Mouse (Mus musculus) CD4-positive naive resting alpha-beta T cell, adult 57 days (primary cell): ENCODE results near the gene Ffar3. TPM values are rescaled to one million over a fixed set of nuclear protein-coding genes. Genes with fewer than 3 reads are reported as not detected.

Experiments used
- total RNA-seq: library from RNA; stranded (reverse); gene quantifications from one replicate; pipeline ENCODE4 v1.2.4, GENCODE M21; 2023

Gene Ffar3
- not detected for total RNA-seq

DNA sequence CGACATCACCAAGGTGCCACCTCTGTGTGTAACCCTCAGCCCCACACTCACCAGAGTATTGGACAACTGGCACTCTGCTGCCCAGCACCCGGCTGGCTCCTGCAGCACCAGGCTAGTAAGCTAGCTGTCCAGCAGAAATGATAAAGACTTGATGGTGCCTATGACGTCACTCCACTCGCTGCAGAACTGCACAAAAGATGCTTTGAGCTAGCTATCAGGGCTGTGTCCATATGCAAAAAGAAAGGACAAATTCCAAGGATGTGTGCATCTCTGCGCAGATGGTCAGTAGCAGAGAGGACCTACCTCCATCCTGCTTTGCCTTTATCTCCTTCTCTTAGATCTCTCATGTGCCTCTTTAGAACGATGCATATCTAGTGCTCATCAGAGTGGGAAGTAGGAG lies at the start of gene Ffar3:
Ffar3 (minus strand) TSS at position 101 of the 400 bp plus-strand sequence.

DNA sequence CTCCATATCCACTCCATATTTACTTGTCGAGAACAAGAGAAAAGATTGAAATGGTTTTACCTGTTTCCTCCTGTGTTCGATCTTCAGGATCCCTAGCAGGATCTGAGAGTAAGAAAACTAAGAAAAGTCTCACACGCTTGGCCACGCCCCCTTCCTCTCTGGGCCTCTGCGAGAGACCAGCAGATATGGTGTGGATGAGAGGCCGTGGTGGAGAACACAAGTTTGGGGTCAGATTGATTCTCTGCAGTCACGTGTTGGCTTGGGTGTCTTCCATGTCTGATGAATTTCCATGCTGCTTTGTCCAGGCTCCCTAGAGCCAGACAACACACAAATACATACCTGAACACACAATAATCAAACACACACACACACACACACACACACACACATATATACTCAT lies 24.2 kb upstream of the Ffar3 start, which contains the start of gene Cd22:
Cd22 (minus strand) TSS at position 167 of the 400 bp plus-strand sequence.

DNA sequence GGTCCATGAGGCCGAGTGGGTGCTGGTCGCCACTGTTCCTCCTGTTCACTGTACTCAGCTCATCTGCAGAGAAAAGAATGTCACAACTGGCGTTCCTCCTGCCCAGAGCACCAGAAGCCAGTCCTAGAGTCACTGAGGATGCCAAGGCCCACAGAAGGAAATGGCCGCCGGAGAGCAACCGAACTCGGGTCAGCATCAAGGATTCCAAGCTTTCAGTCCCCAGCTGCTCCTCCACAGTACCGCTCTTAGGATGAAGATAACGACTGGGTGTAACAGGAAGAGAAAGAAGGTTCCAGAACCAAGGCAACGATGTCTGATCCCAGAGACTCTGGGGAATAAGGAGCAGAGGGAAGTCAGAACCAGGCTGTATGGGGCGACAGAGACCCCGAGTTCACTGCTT lies 5.5 kb upstream of the Ffar3 start, which contains the start of gene Ffar1:
Ffar1 (minus strand) TSS at position 101 of the 400 bp plus-strand sequence.

DNA sequence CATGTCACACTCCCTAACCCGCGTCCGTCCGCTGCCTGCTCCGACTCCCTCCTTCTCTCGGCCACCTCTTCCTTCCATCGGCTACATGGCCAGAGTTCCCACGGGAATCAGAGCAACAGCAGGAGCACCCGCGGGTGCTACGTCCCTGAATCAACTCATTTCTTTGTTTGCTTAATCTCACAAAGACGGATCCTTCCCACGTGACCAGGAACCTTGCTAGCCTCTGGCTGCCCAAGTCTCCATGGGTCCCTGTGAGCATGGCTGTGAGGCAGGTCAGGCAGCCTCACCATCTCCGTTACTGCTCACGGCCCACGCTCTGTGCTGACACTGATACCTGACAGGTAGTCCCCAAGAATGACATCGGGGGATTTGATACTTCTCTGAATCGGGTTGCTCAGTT lies 32.3 kb downstream of the Ffar3 start, which contains the start of gene Ffar2:
Ffar2 (minus strand) TSS at position 101 of the 400 bp plus-strand sequence.

Other genes starting within 250 kb of the Ffar3 start
- 0.68 TPM for gene Upk1a, start 243.3 kb downstream of the Ffar3 start, total RNA-seq
- gene Cox6b1, start 230.0 kb downstream of the Ffar3 start, total RNA-seq: 196 TPM
- not detected for gene Etv2, start 220.3 kb downstream of the Ffar3 start, total RNA-seq
- gene Rbm42, start 205.9 kb downstream of the Ffar3 start, total RNA-seq: 105 TPM
- gene Haus5, start 191.2 kb downstream of the Ffar3 start, total RNA-seq: 22.8 TPM
- gene Pmis2, start 184.6 kb downstream of the Ffar3 start, total RNA-seq: not detected
- not detected for gene 2200002J24Rik, start 157.3 kb downstream of the Ffar3 start, total RNA-seq
- gene Atp4a, start 144.0 kb downstream of the Ffar3 start, total RNA-seq: not detected
- 41.1 TPM for gene Tmem147, start 126.6 kb downstream of the Ffar3 start, total RNA-seq
- not detected for gene Gapdhs, start 112.5 kb downstream of the Ffar3 start, total RNA-seq
- 4.5 TPM for gene Sbsn, start 104.7 kb downstream of the Ffar3 start, total RNA-seq
- not detected for gene Dmkn, start 92.4 kb downstream of the Ffar3 start, total RNA-seq
- gene Krtdap, start 68.3 kb downstream of the Ffar3 start, total RNA-seq: not detected
- gene Ffar2, start 32.4 kb downstream of the Ffar3 start, total RNA-seq: 0.86 TPM
- gene Ffar1, start 5.4 kb upstream of the Ffar3 start, total RNA-seq: 0.30 TPM
- 33.5 TPM for gene Cd22, start 24.2 kb upstream of the Ffar3 start, total RNA-seq
- not detected for gene Mag, start 58.7 kb upstream of the Ffar3 start, total RNA-seq
- not detected for gene Hamp2, start 68.5 kb upstream of the Ffar3 start, total RNA-seq
- not detected for gene Hamp, start 87.9 kb upstream of the Ffar3 start, total RNA-seq
- 168 TPM for gene Usf2, start 100.6 kb upstream of the Ffar3 start, total RNA-seq
- 2.9 TPM for gene Lsr, start 117.3 kb upstream of the Ffar3 start, total RNA-seq
- not detected for gene Fam187b, start 117.6 kb upstream of the Ffar3 start, total RNA-seq
- 934 TPM for gene Fxyd5, start 186.3 kb upstream of the Ffar3 start, total RNA-seq
- not detected for gene Fxyd7, start 195.3 kb upstream of the Ffar3 start, total RNA-seq
- gene Fxyd1, start 201.0 kb upstream of the Ffar3 start, total RNA-seq: not detected
- 0.27 TPM for gene Lgi4, start 203.2 kb upstream of the Ffar3 start, total RNA-seq
- 1.3 TPM for gene Fxyd3, start 220.5 kb upstream of the Ffar3 start, total RNA-seq